Mouse (Mus musculus) heart, postnatal 0 days (tissue): Measurements from ENCODE around the gene Fam227b. TPM values are rescaled to one million over a fixed set of nuclear protein-coding genes. Genes with fewer than 3 reads are reported as not detected.
A peak's percentile ranks its signal among the peaks of the same experiment; 100 is the strongest.

Experiments used
- ATAC-seq: fragments of 200-750 bp; cut with Nextera tagmentation; 2 replicates; pipeline ENCODE4 v1.8.0; 2017; ENCODE audit warnings: low read depth, moderate number of reproducible peaks, moderate library complexity; ENCODE audit not compliant: insufficient read depth
- DNase-seq: peaks from one replicate; pipeline ENCODE4 v3.0.0-alpha.2; 2016; ENCODE audit warnings: low spot score
- H3K27ac ChIP-seq: fragments of 300-500 bp; sonication (generic); 2 replicates; pipeline ENCODE4 v1.5.1; 2014; ENCODE audit warnings: low read depth, mild to moderate bottlenecking
- H3K27me3 ChIP-seq: fragments of 300-500 bp; sonication (generic); 2 replicates; pipeline ENCODE4 v1.6.1; 2014; ENCODE audit warnings: low read length, mixed read lengths; ENCODE audit not compliant: control insufficient read depth, insufficient read depth
- H3K36me3 ChIP-seq: fragments of 300-500 bp; sonication (generic); replicated peaks from 2 replicates; pipeline ENCODE4 v1.6.1; 2014; ENCODE audit warnings: low read length, mixed read lengths; ENCODE audit not compliant: control insufficient read depth, insufficient read depth
- H3K4me1 ChIP-seq: fragments of 300-500 bp; sonication (generic); 2 replicates; pipeline ENCODE4 v1.6.1; 2014; ENCODE audit warnings: antibody characterized with exemption; ENCODE audit not compliant: control insufficient read depth, insufficient read depth
- H3K4me2 ChIP-seq: fragments of 300-500 bp; sonication (generic); 2 replicates; pipeline ENCODE4 v1.6.1; 2014; ENCODE audit warnings: low read depth, mild to moderate bottlenecking, low read length, moderate library complexity
- H3K4me3 ChIP-seq: fragments of 300-500 bp; sonication (generic); 2 replicates; pipeline ENCODE4 v1.5.1; 2014; ENCODE audit warnings: low read depth, low read length
- H3K9ac ChIP-seq: fragments of 300-500 bp; sonication (generic); replicated peaks from 2 replicates; pipeline ENCODE4 v1.6.1; 2014; ENCODE audit warnings: low read depth, low read length, mixed read lengths
- H3K9me3 ChIP-seq: fragments of 300-500 bp; sonication (generic); replicated peaks from 2 replicates; pipeline ENCODE4 v1.6.1; 2016; ENCODE audit warnings: low read length; ENCODE audit not compliant: control insufficient read depth
- CTCF ChIP-seq: IDR thresholded peaks from 2 replicates; pipeline ENCODE4 v1.5.1; 2016; ENCODE audit warnings: antibody characterized with exemption, control low read depth, low read depth
- EP300 ChIP-seq: IDR thresholded peaks from 2 replicates; pipeline ENCODE4 v1.6.1; 2016; ENCODE audit warnings: antibody characterized with exemption, low read depth
- WGBS: fragments of 180-500 bp; shearing (Covaris S2); extraction: QIAGEN DNeasy Blood & Tissue Kit; methylation state at CpG from one replicate; pipeline ENCODE4 v1.1.7; 2014; 5-methylcytosine and 5-hydroxymethylcytosine counted together
- polyA plus RNA-seq: library from polyadenylated mRNA; unstranded; fragments of >200 nt; fragmentation: Nextera tagmentation; extraction: Ambion mirVana; gene quantifications from 2 replicates; pipeline ENCODE4 v1.2.1, GENCODE M21; 2015
- total RNA-seq: library from RNA; depleted of rRNA; stranded (reverse); fragments of >200 nt; gene quantifications from 2 replicates; pipeline ENCODE4 v1.2.3, GENCODE M21; 2014; ENCODE audit warnings: low replicate concordance

The Fam227b gene
- total and polyA plus RNA-seq, 2 experiments from 2014 or later = not detected

DNA sequence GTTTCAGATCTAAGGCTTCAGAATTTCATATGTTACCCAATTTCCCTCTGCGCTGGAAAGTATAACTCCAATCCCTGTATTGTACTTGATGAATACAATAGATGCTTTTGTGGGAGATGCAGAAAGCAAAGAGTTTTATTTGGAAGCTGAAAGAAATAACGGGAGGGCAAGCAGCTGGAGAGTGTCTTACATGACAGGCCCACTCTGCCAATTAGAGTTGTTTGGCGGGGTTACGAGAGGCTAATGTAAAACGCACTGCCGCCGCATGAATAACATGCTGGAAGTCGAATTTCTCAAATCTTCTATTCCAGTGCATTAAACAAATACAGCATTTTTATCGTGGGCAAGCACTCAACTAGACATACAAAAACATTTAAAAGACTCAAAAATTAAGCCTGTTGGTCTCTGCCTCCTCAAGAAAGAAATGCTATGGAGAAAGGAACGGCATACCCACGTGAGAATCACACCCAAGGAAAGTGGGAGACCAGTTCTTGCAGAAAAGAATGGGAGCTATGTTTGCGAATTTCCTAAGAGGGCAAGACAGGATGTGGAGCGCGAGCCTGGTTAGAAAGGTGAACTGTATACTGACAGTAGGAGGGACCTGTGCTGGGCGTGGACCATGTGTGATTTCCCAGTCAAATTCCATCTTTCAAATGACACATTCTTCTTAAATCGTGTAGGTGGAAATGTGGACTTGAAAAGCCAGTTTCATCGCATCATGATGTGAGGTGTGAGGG lies 90.6 kb downstream of the Fam227b start:
- no peak overlapping the region for H3K4me2 ChIP-seq
- no peak for TF ChIP-seq EP300
- TF ChIP-seq CTCF = no peak
- no peak for DNase-seq
- H3K27me3 ChIP-seq = no peaks in the 10 kb centered on the region
- WGBS = 68% methylated on average over 17 of the region's 17 CpGs
- no peaks in the 10 kb centered on the region for H3K9me3 ChIP-seq
- H3K27ac ChIP-seq = no peak overlapping the region
- peaks cover 16% of the 10 kb centered on the region for H3K4me1 ChIP-seq
- no peak overlapping the region for H3K9ac ChIP-seq
- 0 out of 2 replicates have a peak, but pooled peaks have one; percentile 55 for ATAC-seq
- H3K4me3 ChIP-seq = no peak overlapping the region
- no peaks in the 10 kb centered on the region for H3K36me3 ChIP-seq

DNA sequence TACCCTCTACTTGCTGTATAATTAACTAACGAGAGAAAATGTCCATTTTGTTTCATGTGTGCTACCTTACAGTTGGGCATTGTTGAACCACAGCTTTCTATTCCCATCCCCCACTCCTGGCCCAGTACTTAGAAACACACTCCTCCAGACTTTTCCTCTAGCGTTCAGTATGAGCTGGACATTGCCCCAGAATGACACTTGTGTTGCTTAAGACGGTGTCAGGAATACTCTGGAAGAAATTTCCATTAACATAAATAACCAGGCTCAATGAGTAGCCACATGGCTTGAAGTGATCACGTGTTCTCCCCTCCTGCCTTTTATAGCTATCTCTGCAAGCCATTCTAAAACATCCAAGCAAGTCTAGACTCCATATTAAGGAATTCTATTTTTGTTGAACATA lies 91.2 kb downstream of the Fam227b start:
- no peak overlapping the region for H3K4me3 ChIP-seq
- H3K27me3 ChIP-seq = no peaks in the 10 kb centered on the region
- ATAC-seq (peak; percentile 57; the same call in 1 of the 2 replicates), DNase-seq (peak; percentile 48)
- no peak overlapping the region for H3K9ac ChIP-seq
- no peaks in the 10 kb centered on the region for H3K9me3 ChIP-seq
- no peaks in the 10 kb centered on the region for H3K36me3 ChIP-seq
- WGBS = 46% methylated on average over 4 of the region's 4 CpGs
- H3K4me2 ChIP-seq = no peak overlapping the region
- peaks cover 16% of the 10 kb centered on the region for H3K4me1 ChIP-seq
- no peak for TF ChIP-seq CTCF
- TF ChIP-seq EP300 = no peak
- H3K27ac ChIP-seq = no peak overlapping the region

DNA sequence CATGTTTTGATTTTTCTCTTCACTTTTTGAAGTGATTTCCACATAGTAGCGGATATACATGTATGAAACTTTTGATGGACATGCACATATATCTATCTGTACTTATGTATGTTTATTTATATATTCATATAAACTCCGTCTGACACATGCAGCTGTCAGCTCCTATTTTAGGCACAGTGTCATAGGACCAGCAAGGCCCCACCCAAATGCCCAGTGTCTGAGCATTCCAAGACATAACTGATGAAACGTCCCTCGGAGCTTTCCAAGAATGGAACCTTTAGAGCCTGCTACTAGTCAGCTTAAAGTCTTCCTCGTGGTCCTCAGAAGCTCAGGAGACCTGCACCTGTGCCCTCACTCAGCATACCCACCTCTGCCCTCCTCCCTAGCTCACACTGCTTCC lies 98.1 kb downstream of the Fam227b start:
- Histone ChIP-seq H3K36me3 (no peaks in the 10 kb centered on the region), H3K4me3 (no peak overlapping the region), H3K4me1 (no peaks in the 10 kb centered on the region), H3K9me3 (no peaks in the 10 kb centered on the region), H3K9ac (no peak overlapping the region), H3K27ac (no peak overlapping the region), H3K27me3 (no peaks in the 10 kb centered on the region), H3K4me2 (no peak overlapping the region)
- no peak for ATAC-seq
- TF ChIP-seq CTCF = no peak
- no peak for TF ChIP-seq EP300
- no peak for DNase-seq
- WGBS = 44% methylated on average over 5 of the region's 5 CpGs

DNA sequence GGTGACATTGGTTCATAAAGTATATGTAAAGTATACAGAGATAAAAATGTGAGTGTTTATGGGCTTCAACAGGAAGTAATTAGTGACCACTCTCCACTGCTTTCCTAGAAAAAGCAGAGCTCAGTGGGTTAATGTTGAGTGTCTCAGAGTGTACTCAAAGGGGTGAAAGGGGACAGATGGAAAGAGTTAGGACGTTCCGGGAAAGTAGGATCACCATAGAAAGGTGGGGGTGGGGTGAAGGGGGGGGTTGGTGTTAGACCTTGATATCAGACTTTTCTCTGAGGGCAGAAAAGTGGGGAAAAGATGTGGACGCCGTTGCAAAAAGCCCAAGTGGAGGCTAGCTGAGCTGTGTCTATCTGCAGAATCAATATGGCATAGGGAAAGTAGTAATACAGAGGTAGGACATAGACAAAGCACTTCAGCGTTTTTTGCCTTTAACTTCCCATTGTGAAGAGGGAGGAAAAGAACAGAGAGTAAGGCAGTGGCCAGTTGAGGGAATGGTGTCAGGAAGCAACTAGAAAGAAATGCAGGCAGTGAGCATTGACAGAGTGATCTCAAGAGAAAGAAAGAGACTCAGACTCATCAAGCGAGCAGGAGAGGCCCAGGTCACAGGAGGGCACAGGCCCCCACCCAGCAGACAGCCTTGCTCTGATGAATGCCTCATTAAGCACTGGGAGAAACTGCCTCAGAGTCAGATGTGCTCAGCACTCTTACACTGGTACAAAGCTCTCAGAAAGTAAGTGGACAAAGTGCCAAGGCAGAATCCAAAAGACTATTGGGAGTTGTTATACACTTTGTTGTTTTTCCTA lies 98.9 kb downstream of the Fam227b start:
- Histone ChIP-seq H3K9me3 (no peaks in the 10 kb centered on the region), H3K9ac (no peak overlapping the region), H3K4me2 (no peak overlapping the region), H3K27me3 (no peaks in the 10 kb centered on the region), H3K36me3 (no peaks in the 10 kb centered on the region), H3K4me3 (no peak overlapping the region), H3K27ac (no peak overlapping the region), H3K4me1 (no peaks in the 10 kb centered on the region)
- TF ChIP-seq CTCF = no peak
- no peak for TF ChIP-seq EP300
- 0 out of 2 replicates have a peak, but pooled peaks have one; percentile 17 for ATAC-seq
- WGBS = 61% methylated on average over 6 of the region's 6 CpGs
- no peak for DNase-seq

DNA sequence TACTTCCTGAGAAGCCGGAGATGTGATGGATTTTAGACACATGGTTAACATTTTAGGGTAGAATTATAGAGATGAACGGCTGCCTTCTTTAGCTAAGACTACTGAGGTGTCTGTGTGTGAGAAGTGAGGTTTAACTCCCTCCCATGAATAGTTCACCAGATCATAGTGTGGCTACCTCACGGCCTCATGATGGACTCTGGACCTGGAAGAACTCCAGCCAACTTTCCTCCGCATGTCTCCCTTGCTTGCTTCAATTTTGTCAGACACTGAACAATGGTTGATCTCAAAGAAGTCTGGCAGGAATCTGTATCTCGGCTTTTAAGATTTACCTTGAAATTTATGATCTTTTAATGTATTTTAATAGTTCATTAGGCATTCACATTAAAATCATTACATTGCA lies 106.2 kb downstream of the Fam227b start:
- Histone ChIP-seq H3K36me3 (no peaks in the 10 kb centered on the region), H3K27me3 (no peaks in the 10 kb centered on the region), H3K9me3 (no peaks in the 10 kb centered on the region), H3K4me2 (no peak overlapping the region), H3K9ac (no peak overlapping the region), H3K4me1 (no peaks in the 10 kb centered on the region), H3K27ac (no peak overlapping the region), H3K4me3 (no peak overlapping the region)
- DNase-seq = no peak
- WGBS = 83% methylated on average over 5 of the region's 5 CpGs
- no peak for TF ChIP-seq CTCF
- TF ChIP-seq EP300 = no peak
- no peak for ATAC-seq
